Mouse (Mus musculus) right cerebral cortex, postnatal 25 days (tissue): ENCODE data around the gene Susd3.

ENCODE experiments used
- DNase-seq: peaks from one replicate; pipeline ENCODE4 v3.0.0; 2022

Gene Susd3

GRCm38 (mm10) chr13:49209306-49209705, 39.2 kb downstream of the Susd3 start:
- DNase-seq, result no peak

- DNase-seq, result no peak
Measured at GRCm38 (mm10) chr13:49206341-49206740, 42.2 kb downstream of the Susd3 start.

GRCm38 (mm10) chr13:49205381-49205998, 43.0 kb downstream of the Susd3 start:
- DNase-seq, result peak; percentile 76

- no peak for DNase-seq
Measured at GRCm38 (mm10) chr13:49202556-49202955, 46.0 kb downstream of the Susd3 start.

- no peak for DNase-seq
Measured at GRCm38 (mm10) chr13:49200688-49201087, 47.8 kb downstream of the Susd3 start.

DNA sequence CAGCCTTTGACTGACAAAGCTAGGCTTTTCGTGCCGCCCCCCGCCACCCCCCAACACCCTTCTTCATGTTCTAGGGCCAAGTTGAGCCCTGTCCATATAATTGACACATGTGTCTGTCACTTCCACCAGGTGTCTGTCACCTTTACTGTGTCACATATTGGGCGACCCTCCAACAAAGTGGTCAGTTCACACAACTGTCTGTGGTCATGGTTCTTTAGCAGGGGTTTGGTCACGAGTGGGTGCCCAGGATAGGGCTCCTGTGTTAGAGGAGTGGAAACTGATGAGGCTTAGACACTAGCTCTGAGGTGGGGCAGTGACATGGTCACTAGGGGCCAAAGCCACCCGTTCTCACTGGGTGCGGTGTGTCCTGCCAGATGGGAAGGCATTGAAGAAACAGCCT, 48.6 kb downstream of the Susd3 start:
- DNase-seq, result no peak

DNA sequence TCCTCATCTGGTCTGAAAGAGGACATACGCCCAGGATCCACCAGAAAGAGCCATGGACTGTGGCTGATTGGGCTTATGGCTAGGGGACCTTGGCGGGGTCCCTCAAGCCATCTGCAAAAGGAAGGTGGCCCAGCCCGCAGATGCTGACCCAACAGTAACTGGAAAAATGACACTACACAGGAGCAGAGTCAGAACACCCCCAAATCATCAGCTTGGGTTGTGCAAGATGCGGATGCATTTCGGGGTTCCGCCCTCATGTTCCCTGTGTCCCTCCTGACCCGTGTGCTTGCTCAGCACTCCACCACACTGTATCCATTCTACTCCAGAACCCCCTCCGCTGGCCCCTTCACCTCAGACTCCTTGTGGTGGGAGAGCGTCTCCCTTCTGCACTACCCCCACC, 49.8 kb downstream of the Susd3 start:
- no peak for DNase-seq

GRCm38 (mm10) chr13:49196766-49197165, 51.7 kb downstream of the Susd3 start:
- no peak for DNase-seq

DNA sequence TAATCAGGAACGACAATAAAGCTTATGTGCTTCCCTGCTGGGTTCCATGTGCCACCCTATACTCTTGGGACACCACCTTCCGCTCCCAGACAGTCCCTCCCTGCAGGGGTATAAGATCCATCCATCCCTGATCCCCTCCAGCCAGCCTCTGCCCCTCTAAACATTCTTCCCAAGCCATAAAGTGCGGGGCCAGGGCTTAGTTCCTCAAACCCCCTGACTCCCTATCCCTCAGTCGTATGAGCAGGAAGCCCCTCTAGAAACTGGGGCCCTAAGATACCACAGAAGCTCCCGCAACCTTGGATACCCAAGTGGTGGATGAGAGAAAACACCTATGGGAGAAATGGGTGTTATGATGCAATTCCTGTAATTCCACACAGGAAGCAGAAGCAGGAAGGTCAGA, 52.3 kb downstream of the Susd3 start:
- no peak for DNase-seq

GRCm38 (mm10) chr13:49195651-49196050, 52.9 kb downstream of the Susd3 start:
- no peak for DNase-seq

DNA sequence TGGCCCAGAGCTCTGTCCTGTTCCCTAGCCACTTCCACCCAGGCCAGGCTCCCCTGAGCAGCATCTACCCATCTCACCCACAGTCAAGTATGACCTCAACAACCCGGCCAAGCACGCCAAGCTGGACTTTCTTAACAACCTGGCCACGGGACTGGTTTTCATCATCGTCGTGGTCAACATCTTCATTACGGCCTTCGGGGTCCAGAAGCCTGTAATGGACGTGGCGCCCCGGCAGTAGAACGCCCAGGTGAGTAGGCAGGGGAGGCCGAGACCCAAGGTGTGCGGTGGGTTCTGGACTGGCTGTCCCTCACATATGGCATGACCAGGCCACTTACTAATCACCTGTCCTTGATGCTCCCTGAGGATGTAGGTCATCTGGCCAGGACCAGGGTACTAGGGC, 53.7 kb downstream of the Susd3 start:
- DNase-seq, result no peak

DNA sequence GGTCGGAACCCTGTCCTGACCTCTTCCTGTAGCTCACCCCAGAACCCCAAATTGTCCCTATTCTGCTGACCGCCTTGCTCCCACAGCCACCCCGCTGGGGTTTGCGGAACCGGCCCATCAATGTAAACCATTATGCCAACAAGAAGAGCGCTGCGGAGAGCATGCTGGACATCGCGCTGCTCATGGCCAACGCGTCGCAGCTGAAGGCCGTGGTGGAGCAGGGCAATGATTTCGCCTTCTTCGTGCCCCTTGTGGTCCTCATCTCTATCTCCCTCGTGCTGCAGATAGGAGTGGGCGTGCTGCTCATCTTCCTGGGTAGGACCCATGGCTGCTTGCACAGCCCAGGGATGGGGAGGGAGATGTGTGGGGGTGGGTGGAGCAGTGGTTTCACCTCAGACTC, 54.9 kb downstream of the Susd3 start:
- no peak for DNase-seq

GRCm38 (mm10) chr13:49192156-49192855, 56.2 kb downstream of the Susd3 start:
- no peak for DNase-seq

DNA sequence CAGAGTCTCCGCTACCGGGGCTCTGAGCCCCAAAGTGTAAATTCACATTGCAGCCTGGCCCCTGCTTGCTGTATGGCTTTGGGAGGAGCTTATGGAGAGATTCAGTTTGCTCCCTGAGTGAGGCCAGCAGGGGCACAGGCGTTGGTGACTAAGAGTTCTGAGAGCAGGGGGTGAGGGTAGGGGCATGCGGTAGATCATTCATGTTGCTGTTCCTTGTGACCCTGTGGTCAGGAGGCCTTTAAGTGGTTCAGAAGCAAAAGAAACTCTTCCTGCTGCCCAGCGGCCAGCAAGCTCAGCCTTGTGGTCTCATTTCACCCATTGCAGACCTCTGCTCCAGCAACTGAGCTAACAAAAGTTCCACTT, 56.9 kb downstream of the Susd3 start:
- DNase-seq, result no peak

DNA sequence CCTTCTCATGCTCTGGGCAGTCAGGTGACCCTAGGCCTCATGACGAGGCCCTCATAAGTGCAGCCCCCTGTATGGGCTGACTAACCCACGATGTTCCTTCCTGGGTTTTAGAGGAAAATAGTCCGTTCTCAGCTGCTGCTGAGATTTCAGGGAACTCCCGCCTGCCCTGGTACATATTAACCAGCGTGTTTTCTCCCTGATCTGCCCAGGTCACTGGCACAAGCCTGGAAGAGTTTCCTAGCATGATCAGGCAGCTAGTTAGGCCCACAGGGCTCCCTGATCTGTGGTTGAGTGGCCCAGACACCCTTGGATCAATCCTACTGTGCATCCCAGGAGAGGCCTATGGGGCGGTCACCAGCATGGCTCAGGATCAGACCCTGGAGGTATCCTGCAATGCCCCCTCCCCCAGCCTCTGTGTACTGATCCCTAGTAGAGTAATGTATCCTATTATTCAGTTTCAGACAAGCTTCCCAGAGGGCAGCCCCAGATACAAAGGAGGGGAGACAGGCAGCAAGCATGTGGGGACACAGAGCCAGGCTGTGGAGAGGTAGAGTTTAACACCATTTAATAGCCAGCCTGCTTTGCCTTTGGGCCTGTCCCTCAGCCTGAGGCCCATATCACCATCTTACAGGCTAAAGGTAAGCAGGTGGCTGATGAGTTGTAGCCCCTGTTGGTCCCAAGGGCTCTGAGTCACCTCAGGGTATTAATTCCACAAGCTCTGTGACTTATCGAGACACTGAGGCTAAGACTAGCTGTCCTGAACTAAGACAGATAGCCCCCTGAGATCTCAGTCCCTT, 57.4 kb downstream of the Susd3 start:
- DNase-seq, result no peak

DNA sequence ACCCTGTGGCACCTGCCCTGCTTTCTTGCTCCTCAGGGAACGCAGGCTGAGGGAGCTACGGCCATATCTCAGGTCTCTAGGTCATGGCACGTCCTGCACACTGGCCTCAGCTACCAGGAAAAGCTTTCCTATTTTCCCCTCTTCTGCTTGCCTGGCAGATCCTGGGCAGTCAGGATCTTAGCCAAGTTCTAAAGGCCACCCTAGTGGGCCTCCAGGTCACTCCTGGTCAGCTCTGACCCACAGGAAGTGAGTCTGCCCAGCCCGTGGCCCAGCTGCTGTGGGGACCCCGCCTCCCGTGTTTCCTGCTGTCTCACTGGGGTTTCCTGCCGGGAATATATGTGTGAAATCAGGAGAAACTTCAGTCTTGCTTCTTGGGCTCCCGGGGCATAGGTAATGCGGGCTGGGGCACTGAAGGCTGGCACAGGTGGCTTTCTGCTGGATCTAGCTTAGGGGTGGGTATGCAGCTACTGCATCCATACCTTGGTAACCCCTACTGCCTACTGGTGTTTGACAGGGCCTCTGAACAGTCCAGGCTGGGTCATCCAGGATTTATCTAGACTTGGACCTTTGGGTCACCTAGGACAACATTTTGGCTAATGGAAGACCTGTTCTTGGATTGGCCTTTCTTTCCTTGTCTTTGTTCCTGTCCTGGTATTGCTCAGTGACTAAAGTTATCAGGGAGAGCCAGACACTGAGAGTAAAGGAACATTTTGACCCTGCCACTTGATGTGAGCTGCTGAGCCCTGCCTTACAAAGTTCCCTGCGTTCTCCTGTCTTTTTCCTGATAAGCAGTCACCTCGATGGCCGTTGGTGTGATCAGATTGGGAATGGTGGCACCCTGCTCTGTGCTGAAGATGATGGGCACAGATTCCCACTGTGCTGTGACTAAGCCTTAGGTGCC, 58.3 kb downstream of the Susd3 start:
- no peak for DNase-seq

GRCm38 (mm10) chr13:49188966-49189360, 59.5 kb downstream of the Susd3 start:
- no peak for DNase-seq

DNA sequence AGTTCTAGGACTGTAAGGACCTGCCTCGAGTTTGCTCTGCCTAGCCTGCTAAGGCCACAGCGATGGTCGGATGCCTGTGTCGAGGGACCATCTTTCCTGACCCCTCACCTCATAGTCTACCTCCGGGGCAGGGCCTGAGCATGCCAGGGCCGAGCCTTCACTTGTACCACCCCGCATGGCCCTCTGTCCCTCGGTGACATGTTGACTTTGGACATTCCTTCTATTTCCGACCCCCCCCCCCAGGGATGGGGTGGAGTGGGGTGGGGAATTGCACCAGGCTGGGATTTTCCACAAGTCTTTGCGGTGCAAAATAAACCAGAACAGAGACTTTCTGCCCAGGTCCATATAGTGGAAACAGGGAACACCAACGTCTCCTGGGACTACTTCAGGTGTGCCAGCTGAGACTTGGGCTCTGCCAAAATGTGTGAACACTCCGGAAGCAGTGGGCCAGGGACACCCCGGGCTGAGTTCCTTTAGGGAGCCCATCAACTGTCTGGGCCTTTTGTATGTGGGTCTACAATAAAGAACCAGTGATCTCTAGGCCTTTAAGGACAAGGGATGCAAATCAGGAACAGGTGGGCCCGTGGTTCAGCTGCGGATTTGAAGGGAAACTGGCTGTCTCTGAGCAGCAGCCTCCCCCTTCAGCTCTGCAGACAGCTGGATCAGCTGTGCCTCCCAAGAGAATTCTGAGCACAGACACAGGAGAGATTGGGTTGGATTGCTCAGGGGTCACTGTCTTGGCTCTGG, 60.1 kb downstream of the Susd3 start:
- no peak for DNase-seq

DNA sequence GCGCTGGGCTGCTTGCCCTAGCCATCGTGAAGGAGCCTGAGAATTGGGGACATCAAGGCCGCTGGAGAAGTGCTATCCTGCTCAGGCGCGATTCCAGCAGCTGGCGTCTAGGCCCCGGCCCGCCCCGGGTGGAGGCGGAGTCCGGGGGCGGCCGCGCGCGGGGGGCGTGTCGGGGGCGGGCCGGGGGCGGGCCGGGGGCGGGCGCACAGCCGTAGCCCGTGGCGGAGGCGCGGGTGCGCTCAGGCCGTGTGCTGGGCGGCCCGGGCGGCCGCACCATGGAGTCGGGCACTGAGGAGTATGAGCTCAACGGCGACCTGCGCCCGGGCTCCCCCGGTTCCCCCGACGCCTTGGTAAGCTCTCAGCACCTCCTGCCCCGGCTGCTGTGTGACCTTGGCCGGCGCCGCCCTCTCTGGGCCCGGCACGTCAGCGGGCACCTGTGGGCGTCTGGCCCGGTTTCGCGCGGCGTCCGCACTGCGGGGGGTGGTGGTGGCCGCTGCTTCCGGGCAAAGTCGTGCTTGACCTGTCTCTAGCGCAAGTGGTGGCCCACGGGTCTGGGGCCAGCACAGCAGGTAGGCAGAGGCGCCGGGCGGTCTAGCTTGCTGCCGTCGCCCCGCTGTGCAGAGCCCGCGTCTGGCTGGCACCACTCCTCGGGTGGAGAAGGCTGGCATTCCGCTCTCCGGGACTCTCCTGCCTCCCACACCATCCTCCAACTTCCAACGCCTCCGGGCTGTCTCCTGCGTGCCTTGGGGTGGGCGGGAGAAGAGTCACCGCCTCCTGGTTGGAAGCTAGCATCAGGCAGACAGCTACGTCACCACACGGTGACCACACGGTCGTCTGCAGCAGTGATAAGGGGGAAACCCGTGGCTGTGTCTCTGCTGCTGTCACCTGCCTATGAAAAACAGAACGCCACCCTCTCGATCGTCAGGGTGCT, 61.0 kb downstream of the Susd3 start, which contains the start of gene Ninj1:
Gene Ninj1, plus strand, starts transcription at position 198 of the 931 bp plus-strand sequence.
- DNase-seq, result peak; percentile 81

- DNase-seq, result no peak
Measured at GRCm38 (mm10) chr13:49186798-49187287, 61.7 kb downstream of the Susd3 start.

DNA sequence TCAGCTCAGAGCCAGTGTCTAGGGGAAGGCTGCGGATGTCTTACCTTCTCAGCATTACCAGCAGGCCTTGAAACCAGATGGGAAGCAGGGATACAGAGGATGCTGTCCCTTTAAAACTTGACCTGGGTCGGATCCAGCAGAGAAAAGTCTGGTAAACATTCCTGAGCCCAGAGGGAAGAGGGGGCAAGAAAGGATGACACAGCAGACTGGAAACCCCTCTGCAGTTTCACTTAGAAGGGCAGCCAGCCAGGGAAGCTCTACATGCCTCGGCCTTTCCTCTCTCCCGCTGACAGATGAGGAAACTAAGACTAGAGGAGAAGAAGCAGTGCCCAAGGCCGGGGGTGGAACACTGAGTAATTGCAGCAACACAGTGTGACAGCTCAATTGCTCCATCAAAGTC, 64.9 kb downstream of the Susd3 start:
- no peak for DNase-seq
